Mouse (Mus musculus): ENCODE data around the gene Rora.

DNA sequence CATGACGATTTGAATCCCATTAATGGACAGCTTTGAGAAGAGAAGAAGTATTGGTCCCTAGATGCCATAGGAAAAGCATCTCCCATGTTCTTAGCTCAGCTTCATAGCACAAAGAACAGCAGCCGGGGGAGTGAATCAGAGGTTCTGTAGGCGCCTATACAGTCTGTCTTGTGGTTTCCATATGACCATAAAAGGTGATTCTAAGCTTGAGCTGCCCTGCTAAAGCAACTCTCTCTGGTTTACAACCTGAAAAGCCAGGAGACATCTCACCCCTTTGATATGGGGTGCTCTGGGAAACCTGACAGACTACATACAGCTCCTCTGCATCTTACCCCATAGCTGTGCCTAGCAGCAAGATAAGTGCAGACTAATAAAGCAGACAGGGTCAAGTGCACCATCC is 369.7 kb downstream of the Rora start:
- TF ChIP-seq CTCF (IDR thresholded peaks at IDR 0.05; ENCODE audit: control insufficient read depth, insufficient read depth, low read length) (no peak), POLR2A (IDR thresholded peaks at IDR 0.05; ENCODE audit: borderline replicate concordance, control insufficient read depth, low read depth, low read length) (no peak)
